17 mouse cellular contexts compared by ENCODE assay signal in the genomic region with DNA sequence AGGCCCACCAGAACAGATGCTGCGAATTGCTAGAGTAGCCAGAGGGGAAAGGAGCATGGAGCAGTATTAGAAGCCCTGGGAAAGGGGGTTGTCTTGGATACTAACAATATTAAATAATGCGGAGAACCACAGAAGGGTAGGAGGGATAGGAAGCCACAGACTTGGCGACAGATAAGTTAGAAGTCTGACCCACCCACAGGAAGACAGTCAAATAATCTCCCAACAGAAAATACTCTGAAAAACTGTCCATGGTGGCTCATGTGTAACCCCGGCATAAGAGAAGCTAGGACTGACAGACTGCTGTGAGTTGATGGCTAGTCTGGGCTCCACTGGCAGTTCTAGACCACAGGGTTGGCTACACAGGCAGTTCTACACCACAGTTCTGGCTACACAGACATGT.
A peak's percentile ranks its signal among the peaks of the same experiment; 100 is the strongest.
DNase-seq lines count a peak whose midpoint lies in the region; ATAC-seq and TF ChIP-seq lines count a peak whose summit lies in the region.
"Had no signal": no experiment of that assay in that cellular context is flagged by ENCODE, and none has a peak within 500 bp of the region (broad histone marks: within the 10 kb centered on the region; RNA-seq: fewer than 3 reads in every experiment).

No protein-coding gene starts in this region.

- no peak overlapping the region for H3K4me2 ChIP-seq in liver, embryonic 16.5 days (ENCODE audit: low read depth, low read length)
- H3K4me2 ChIP-seq: heart, embryonic 12.5 days; hindbrain, embryonic 14.5 days had no signal

- TF ChIP-seq CTCF in layer of hippocampus, adult 2 months (conservative IDR thresholded peaks at IDR 0.05) = no peak
- TF ChIP-seq CTCF in MEL (IDR thresholded peaks at IDR 0.05 in 2 of 3, conservative IDR thresholded peaks at IDR 0.05 in 1 of 3; ENCODE audit: control insufficient read depth in 1 of 3, insufficient read depth in 1 of 3, low read depth in 2 of 3, low read length in 3 of 3, poor library complexity in 1 of 3, severe bottlenecking in 1 of 3) = no peak

- H3K27me3 ChIP-seq in MEL (ENCODE audit: control insufficient read depth in 1 of 2, insufficient read depth in 2 of 2, low read length in 2 of 2) = no peaks in the 10 kb centered on the region
- no peaks in the 10 kb centered on the region for H3K27me3 ChIP-seq in liver, embryonic 16.5 days (ENCODE audit: control insufficient read depth, insufficient read depth, low read depth, low read length)
- H3K27me3 ChIP-seq: heart, embryonic 12.5 days had no signal

- peak; percentile 91 for ATAC-seq in common myeloid progenitor, adult 5-6 weeks (replicated peaks; ENCODE audit: low read depth, poor library complexity, severe bottlenecking)
- ATAC-seq in liver, embryonic 16.5 days (ENCODE audit: low read depth) = 0 out of 2 replicates have a peak, but pooled peaks have one; percentile 19
- ATAC-seq in erythroid progenitor cell, adult 5-6 weeks (replicated peaks; ENCODE audit: low FRiP score, poor library complexity, severe bottlenecking) = no peak
- ATAC-seq: forebrain, embryonic 14.5 days had no signal

- H3K9ac ChIP-seq in MEL (ENCODE audit: control insufficient read depth, low read depth, low read length, poor library complexity, severe bottlenecking) = 0 out of 2 replicates have a peak overlapping the region, but pooled peaks have one; percentile 5
- H3K9ac ChIP-seq in liver, embryonic 16.5 days (ENCODE audit: low read depth, low read length) = no peak overlapping the region
- H3K9ac ChIP-seq: heart, embryonic 12.5 days; hindbrain, embryonic 14.5 days had no signal

- H3K36me3 ChIP-seq in MEL (ENCODE audit: control insufficient read depth in 1 of 2, insufficient read depth in 2 of 2, low read length in 2 of 2) = peaks cover 0 to 26% of the 10 kb centered on the region in 2 experiments; a peak in 2 of 4 replicates
- no peaks in the 10 kb centered on the region for H3K36me3 ChIP-seq in liver, embryonic 16.5 days (ENCODE audit: control insufficient read depth, insufficient read depth)
- H3K36me3 ChIP-seq: hindbrain, embryonic 10.5 days had no signal

- H3K27ac ChIP-seq in layer of hippocampus, adult 2 months = peak overlapping the region; percentile 44; the same call in 1 of the 2 replicates
- H3K27ac ChIP-seq in MEL (ENCODE audit: control insufficient read depth, low read depth, low read length) = peak overlapping the region; percentile 68
- no peak overlapping the region for H3K27ac ChIP-seq in liver, embryonic 16.5 days (ENCODE audit: low read length)
- H3K27ac ChIP-seq: gastrocnemius, adult 2 months; hindbrain, embryonic 10.5 days; hindbrain, embryonic 14.5 days had no signal

- no peak for DNase-seq in layer of hippocampus, adult 2 months (ENCODE audit: low spot score in 2 of 2)
- no peak for DNase-seq in layer of hippocampus, adult 8-10 months (ENCODE audit: low spot score in 2 of 2)
- DNase-seq in MEL (ENCODE audit: low read depth, low spot score) = peak; percentile 73
- no peak for DNase-seq in urinary bladder, postnatal 36 days (ENCODE audit: low spot score in 2 of 2)
- DNase-seq: adrenal gland, postnatal 14 days; cerebellum, adult 11-12 months; cerebellum, adult 9-10 months; cerebellum, postnatal 36 days; gastrocnemius, adult 2 months; gastrocnemius, postnatal 25 days had no signal

- no peaks in the 10 kb centered on the region for H3K79me2 ChIP-seq in MEL (ENCODE audit: control insufficient read depth, insufficient read depth, low read length, poor library complexity)

- H3K4me3 ChIP-seq in layer of hippocampus, adult 2 months = no peak overlapping the region
- peak overlapping the region in 1 of 2 experiments; percentile 17; a peak in 1 of 4 replicates for H3K4me3 ChIP-seq in MEL (ENCODE audit: control insufficient read depth in 1 of 2, insufficient read depth in 1 of 2, low read depth in 2 of 2, low read length in 2 of 2)
- H3K4me3 ChIP-seq in liver, embryonic 16.5 days (ENCODE audit: low read depth, low read length) = no peak overlapping the region
- H3K4me3 ChIP-seq: gastrocnemius, adult 2 months; heart, embryonic 12.5 days; hindbrain, embryonic 10.5 days had no signal

- no peak for TF ChIP-seq RAD21 in MEL (IDR thresholded peaks at IDR 0.05; ENCODE audit: low read depth, low read length)

- no peak for TF ChIP-seq POLR2A in MEL (IDR thresholded peaks at IDR 0.05; ENCODE audit: control insufficient read depth in 1 of 2, insufficient read depth in 1 of 2, low read depth in 1 of 2, low read length in 2 of 2, poor library complexity in 1 of 2)

- peaks cover 5 to 20% of the 10 kb centered on the region in 2 experiments for H3K4me1 ChIP-seq in MEL (ENCODE audit: control insufficient read depth in 1 of 2, insufficient read depth in 2 of 2, low read length in 2 of 2)
- H3K4me1 ChIP-seq in liver, embryonic 16.5 days (ENCODE audit: control insufficient read depth, low read depth, low read length) = no peaks in the 10 kb centered on the region; the same call in 1 of the 2 replicates
- H3K4me1 ChIP-seq: heart, embryonic 12.5 days; hindbrain, embryonic 10.5 days had no signal

- no peaks in the 10 kb centered on the region for H3K9me3 ChIP-seq in MEL (replicated peaks; ENCODE audit: insufficient read depth, low read length)
- no peaks in the 10 kb centered on the region for H3K9me3 ChIP-seq in liver, embryonic 16.5 days (replicated peaks; ENCODE audit: control insufficient read depth, low read length)
- H3K9me3 ChIP-seq: heart, embryonic 12.5 days; hindbrain, embryonic 10.5 days had no signal

- WGBS in liver, embryonic 16.5 days (ENCODE audit: insufficient replicate concordance) = 35% methylated on average over 4 of the region's 4 CpGs

- peak in 1 of 2 experiments; percentile 86 for TF ChIP-seq EP300 in MEL (IDR thresholded peaks at IDR 0.05; ENCODE audit: low read depth in 1 of 2, low read length in 2 of 2)

TF ChIP-seq in MEL, 35 proteins besides CTCF, POLR2A, EP300 and RAD21:
- TF ChIP-seq RCOR1 (IDR thresholded peaks at IDR 0.05; ENCODE audit: low read depth, low read length) = peak; percentile 34; the same call in 1 of the 2 replicates
- TF ChIP-seq SMC3 (IDR thresholded peaks at IDR 0.05; ENCODE audit: low read depth, low read length) = no peak
- no peak for TF ChIP-seq JUND (IDR thresholded peaks at IDR 0.05; ENCODE audit: low read depth, low read length)
- peak; percentile 69 for TF ChIP-seq TCF12 (IDR thresholded peaks at IDR 0.05; ENCODE audit: low read depth, low read length)
- no peak for TF ChIP-seq GABPA (IDR thresholded peaks at IDR 0.05; ENCODE audit: low read depth, low read length)
- TF ChIP-seq POLR2AphosphoS2 (IDR thresholded peaks at IDR 0.05; ENCODE audit: low read length) = no peak
- peak; percentile 61 for TF ChIP-seq SIN3A (IDR thresholded peaks at IDR 0.05; ENCODE audit: low read length)
- TF ChIP-seq ZKSCAN1 (IDR thresholded peaks at IDR 0.05; ENCODE audit: low read depth, low read length) = no peak
- TF ChIP-seq MYB (IDR thresholded peaks at IDR 0.05; ENCODE audit: low read depth, low read length) = peak; percentile 54; the same call in 1 of the 2 replicates
- no peak for TF ChIP-seq POLR2AphosphoS5 (IDR thresholded peaks at IDR 0.05; ENCODE audit: borderline replicate concordance, low read depth, low read length)
- no peak for TF ChIP-seq ZC3H11A (IDR thresholded peaks at IDR 0.05; ENCODE audit: low read depth, low read length)
- peak; percentile 65; the same call in 1 of the 2 replicates for TF ChIP-seq MYC (IDR thresholded peaks at IDR 0.05; ENCODE audit: low read depth, low read length)
- no peak for TF ChIP-seq UBTF (IDR thresholded peaks at IDR 0.05; ENCODE audit: borderline replicate concordance, insufficient read depth, low read depth, low read length)
- TF ChIP-seq ELF1 (IDR thresholded peaks at IDR 0.05; ENCODE audit: low read depth, low read length) = 0 out of 2 replicates have a peak, but pooled peaks have one; percentile 36
- TF ChIP-seq NRF1 (IDR thresholded peaks at IDR 0.05; ENCODE audit: insufficient read depth, low read depth, low read length, poor library complexity, severe bottlenecking) = no peak
- TF ChIP-seq ETS1 (IDR thresholded peaks at IDR 0.05; ENCODE audit: low read depth, low read length) = peak; percentile 54
- TF ChIP-seq BHLHE40 (IDR thresholded peaks at IDR 0.05; ENCODE audit: borderline replicate concordance, low read depth, low read length) = no peak
- no peak for TF ChIP-seq MAZ (IDR thresholded peaks at IDR 0.05; ENCODE audit: low read depth, low read length)
- TF ChIP-seq MAX (IDR thresholded peaks at IDR 0.05; ENCODE audit: low read length) = 0 out of 2 replicates have a peak, but pooled peaks have one; percentile 18
- TF ChIP-seq HCFC1 (IDR thresholded peaks at IDR 0.05; ENCODE audit: low read depth, low read length) = no peak
- no peak for TF ChIP-seq E2F4 (IDR thresholded peaks at IDR 0.05; ENCODE audit: borderline replicate concordance, low read depth, low read length)
- peak; percentile 57; the same call in 1 of the 2 replicates for TF ChIP-seq MXI1 (IDR thresholded peaks at IDR 0.05; ENCODE audit: low read depth, low read length)
- TF ChIP-seq CHD1 (IDR thresholded peaks at IDR 0.05; ENCODE audit: low read depth, low read length) = no peak
- TF ChIP-seq USF1 (IDR thresholded peaks at IDR 0.05; ENCODE audit: low read depth, low read length) = no peak
- TF ChIP-seq ZMIZ1 (IDR thresholded peaks at IDR 0.05; ENCODE audit: low read depth, low read length) = no peak
- TF ChIP-seq ZNF384 (IDR thresholded peaks at IDR 0.05; ENCODE audit: low read depth, low read length) = peak; percentile 42; the same call in 1 of the 2 replicates
- TF ChIP-seq NELFE (IDR thresholded peaks at IDR 0.05; ENCODE audit: low read depth, low read length) = no peak
- TF ChIP-seq GATA1 (IDR thresholded peaks at IDR 0.05; ENCODE audit: low read depth, low read length) = peak; percentile 74
- TF ChIP-seq TBP (IDR thresholded peaks at IDR 0.05; ENCODE audit: low read depth, low read length) = 0 out of 2 replicates have a peak, but pooled peaks have one; percentile 16
- no peak for TF ChIP-seq MEF2A (IDR thresholded peaks at IDR 0.05; ENCODE audit: extremely low read depth, insufficient replicate concordance, low read depth, low read length, poor library complexity, severe bottlenecking)
- TF ChIP-seq CHD2 (IDR thresholded peaks at IDR 0.05; ENCODE audit: low read length) = no peak
- no peak for TF ChIP-seq USF2 (IDR thresholded peaks at IDR 0.05; ENCODE audit: borderline replicate concordance in 1 of 2, insufficient read depth in 1 of 2, low read depth in 1 of 2, low read length in 2 of 2)
- no peak for TF ChIP-seq KAT2A (conservative IDR thresholded peaks at IDR 0.05; ENCODE audit: low read depth, low read length)
- no peak for TF ChIP-seq TAL1 (IDR thresholded peaks at IDR 0.05; ENCODE audit: low read length)
- no peak for TF ChIP-seq MAFK (IDR thresholded peaks at IDR 0.05; ENCODE audit: borderline replicate concordance, low read depth, low read length)
